Mouse (Mus musculus) olfactory bulb, adult 2 months (tissue): ENCODE results near the gene Tmem108.

ENCODE experiments used
- CTCF ChIP-seq: fragments of 200-500 bp; IDR thresholded peaks from 2 replicates; pipeline ENCODE4 v1.5.1; 2012; ENCODE audit warnings: low read depth, mild to moderate bottlenecking, low read length, moderate library complexity; ENCODE audit not compliant: insufficient read depth
- POLR2A ChIP-seq: fragments of 200-500 bp; IDR thresholded peaks from 2 replicates; pipeline ENCODE4 v1.6.1; 2012; ENCODE audit warnings: mild to moderate bottlenecking, low read depth, low read length, moderate library complexity; ENCODE audit not compliant: insufficient read depth

GRCm38 (mm10) chr9:103562063-103562462, 199.6 kb downstream of the Tmem108 start:
- TF ChIP-seq POLR2A (no peak), CTCF (no peak)
